Mouse (Mus musculus): Measurements from ENCODE around the gene Chd1l. TPM values are rescaled to one million over a fixed set of nuclear protein-coding genes. Genes with fewer than 3 reads are reported as not detected.

Gene Chd1l
- polyA plus RNA-seq (2015; fragmentation: Illumina TruSeq; extraction: RNeasy Lipid Tissue Mini Kit (QIAGEN cat#74804); ENCODE audit: low read depth, low replicate concordance) = 7.4 TPM

GRCm38 (mm10) chr3:97609845-97610410 lies at the start of gene Chd1l:
Gene Chd1l, minus strand, starts transcription at chr3:97610203.

GRCm38 (mm10) chr3:97657655-97658411 lies 47.8 kb upstream of the Chd1l start, which contains the start of gene Prkab2:
Gene Prkab2, plus strand, starts transcription at chr3:97658193.

GRCm38 (mm10) chr3:97628391-97629001 lies 18.5 kb upstream of the Chd1l start, which contains the start of gene Fmo5:
Gene Fmo5, plus strand, starts transcription at chr3:97628804.

Other genes starting within 250 kb of the Chd1l start
- not detected for gene Olfr1402, start 188.2 kb downstream of the Chd1l start, polyA plus RNA-seq (2015; fragmentation: Illumina TruSeq; extraction: RNeasy Lipid Tissue Mini Kit (QIAGEN cat#74804); ENCODE audit: low read depth, low replicate concordance)
- 3.3 TPM for gene Fmo5, start 18.6 kb upstream of the Chd1l start, polyA plus RNA-seq (2015; fragmentation: Illumina TruSeq; extraction: RNeasy Lipid Tissue Mini Kit (QIAGEN cat#74804); ENCODE audit: low read depth, low replicate concordance)
- gene Prkab2, start 48.0 kb upstream of the Chd1l start, polyA plus RNA-seq (2015; fragmentation: Illumina TruSeq; extraction: RNeasy Lipid Tissue Mini Kit (QIAGEN cat#74804); ENCODE audit: low read depth, low replicate concordance) = 24.7 TPM
- gene Gm17651, start 64.5 kb upstream of the Chd1l start, polyA plus RNA-seq (2015; fragmentation: Illumina TruSeq; extraction: RNeasy Lipid Tissue Mini Kit (QIAGEN cat#74804); ENCODE audit: low read depth, low replicate concordance) = not detected